Mouse (Mus musculus): ENCODE data around the gene A630073D07Rik.
"Not testable (repeated sequence)": the region's sequence is repeated elsewhere in the genome, so short reads cannot be mapped to it uniquely, and the experiment has no call there.

A630073D07Rik gene

DNA sequence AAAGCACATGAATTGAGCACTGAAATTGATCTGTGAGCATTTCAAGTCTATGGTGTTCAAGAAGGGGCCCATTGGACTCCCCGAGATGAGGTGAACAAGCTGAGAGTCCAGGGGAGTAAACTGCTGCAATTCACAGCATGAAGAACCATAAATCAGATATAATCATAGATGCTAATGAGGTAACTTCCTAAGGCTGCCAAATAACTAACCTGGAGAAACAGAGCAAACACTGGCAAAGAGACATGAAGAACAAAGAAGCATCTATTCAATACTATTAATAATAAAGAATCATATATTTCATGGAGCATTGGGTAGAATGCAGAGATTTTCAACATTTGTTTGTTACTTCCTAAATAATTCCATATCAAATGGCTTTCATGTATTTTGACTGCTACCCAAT lies at the start of gene A630073D07Rik:
TSS of gene A630073D07Rik (minus strand) at position 101 of the 400 bp plus-strand sequence.
- Histone ChIP-seq H3K36me3 (ENCODE audit: control insufficient read depth, insufficient read depth, low read length, poor library complexity, severe bottlenecking) (no peaks in the 10 kb centered on the region), H3K27me3 (ENCODE audit: control insufficient read depth, insufficient read depth, low read length, poor library complexity, severe bottlenecking) (no peaks in the 10 kb centered on the region)
- no peak for DNase-seq (ENCODE audit: low read depth, low spot score)

DNA sequence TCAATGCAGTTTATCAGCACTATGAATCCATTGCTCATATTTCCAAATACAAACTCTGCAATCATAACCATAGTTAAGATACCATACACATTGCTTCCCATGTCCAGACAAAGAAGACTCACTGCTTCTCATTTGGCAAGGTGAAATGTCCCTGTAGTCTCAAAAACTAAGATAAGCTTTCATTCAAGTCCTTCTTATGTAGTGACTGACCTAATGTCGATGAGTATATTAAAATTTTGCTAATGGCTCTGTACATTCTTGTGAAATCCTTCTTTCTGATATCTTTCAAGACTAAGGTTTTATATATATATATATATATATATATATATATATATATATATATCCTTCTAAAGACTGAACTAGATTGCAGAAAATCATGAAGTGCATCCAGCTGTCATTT lies 49.6 kb upstream of the A630073D07Rik start, which contains the start of gene Tas2r121:
TSS of gene Tas2r121 (minus strand) at position 101 of the 400 bp plus-strand sequence.
- Histone ChIP-seq H3K27me3 (ENCODE audit: control insufficient read depth, insufficient read depth, low read length, poor library complexity, severe bottlenecking) (no peaks in the 10 kb centered on the region), H3K36me3 (ENCODE audit: control insufficient read depth, insufficient read depth, low read length, poor library complexity, severe bottlenecking) (no peaks in the 10 kb centered on the region)
- DNase-seq (ENCODE audit: low read depth, low spot score): no peak

DNA sequence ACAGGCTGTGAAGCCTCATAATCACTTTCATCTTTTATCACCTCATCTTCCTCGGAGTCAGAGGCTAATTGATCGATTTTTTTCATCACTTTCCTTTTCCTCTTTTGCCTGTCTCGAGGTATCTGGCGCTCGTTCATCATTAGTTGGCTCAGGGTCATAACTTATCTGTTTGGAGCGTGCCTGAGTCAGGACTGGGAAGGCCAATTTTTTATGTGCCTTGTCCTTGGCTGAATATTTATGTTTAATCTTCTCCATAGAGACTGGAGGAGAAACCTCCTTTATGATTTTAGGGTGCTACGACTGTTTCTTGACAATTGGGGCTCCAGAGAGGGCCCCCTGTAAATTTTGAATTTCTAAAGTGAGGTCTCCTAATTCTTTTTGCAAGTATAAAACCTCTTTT lies 40.3 kb upstream of the A630073D07Rik start:
- H3K36me3 ChIP-seq (ENCODE audit: control insufficient read depth, insufficient read depth, low read length, poor library complexity, severe bottlenecking); DNase-seq (ENCODE audit: low read depth, low spot score); H3K27me3 ChIP-seq (ENCODE audit: control insufficient read depth, insufficient read depth, low read length, poor library complexity, severe bottlenecking): not testable (repeated sequence)

DNA sequence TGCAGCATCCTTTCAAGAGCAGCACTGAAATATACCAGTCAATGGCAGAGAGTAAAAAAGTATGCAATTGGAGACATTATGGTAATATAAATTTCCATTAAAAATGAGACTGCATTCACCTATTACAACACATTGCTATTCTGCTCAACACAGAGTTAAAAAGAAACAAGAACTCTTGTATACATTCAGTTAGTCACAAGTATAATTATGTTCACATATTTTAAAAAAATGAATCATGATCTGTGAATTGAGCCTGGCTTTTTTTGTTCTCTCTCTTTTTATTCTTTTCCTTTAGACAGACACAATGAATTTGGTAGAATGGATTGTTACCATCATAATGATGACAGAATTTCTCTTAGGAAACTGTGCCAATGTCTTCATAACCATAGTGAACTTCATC lies 5.3 kb upstream of the A630073D07Rik start, which contains the start of gene Tas2r120:
TSS of gene Tas2r120 (plus strand) at position 301 of the 400 bp plus-strand sequence.
- H3K27me3 ChIP-seq (ENCODE audit: control insufficient read depth, insufficient read depth, low read length, poor library complexity, severe bottlenecking): no peaks in the 10 kb centered on the region
- H3K36me3 ChIP-seq (ENCODE audit: control insufficient read depth, insufficient read depth, low read length, poor library complexity, severe bottlenecking): no peaks in the 10 kb centered on the region
- DNase-seq (ENCODE audit: low read depth, low spot score): no peak

DNA sequence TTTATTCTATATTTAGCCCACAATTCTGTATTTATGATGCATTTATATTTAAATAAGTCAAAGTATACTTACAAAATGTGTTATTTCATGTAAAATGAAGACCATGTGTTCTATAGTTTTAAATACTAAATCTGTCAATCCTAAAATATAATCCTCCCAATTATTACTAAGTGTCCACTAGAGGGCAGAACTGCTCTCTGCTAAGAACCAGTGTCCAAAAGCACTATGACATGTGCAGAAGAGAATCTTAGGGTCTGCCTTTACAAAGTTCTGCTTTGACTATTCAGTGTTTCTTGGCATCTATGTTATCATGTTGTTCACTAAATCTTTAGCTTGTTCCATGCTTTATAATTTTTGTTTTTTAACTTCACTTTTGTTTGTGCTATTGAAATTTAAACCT lies 1.9 kb downstream of the A630073D07Rik start:
- Histone ChIP-seq H3K27me3 (ENCODE audit: control insufficient read depth, insufficient read depth, low read length, poor library complexity, severe bottlenecking) (no peaks in the 10 kb centered on the region), H3K36me3 (ENCODE audit: control insufficient read depth, insufficient read depth, low read length, poor library complexity, severe bottlenecking) (no peaks in the 10 kb centered on the region)
- peak; percentile 0 for DNase-seq (ENCODE audit: low read depth, low spot score)

DNA sequence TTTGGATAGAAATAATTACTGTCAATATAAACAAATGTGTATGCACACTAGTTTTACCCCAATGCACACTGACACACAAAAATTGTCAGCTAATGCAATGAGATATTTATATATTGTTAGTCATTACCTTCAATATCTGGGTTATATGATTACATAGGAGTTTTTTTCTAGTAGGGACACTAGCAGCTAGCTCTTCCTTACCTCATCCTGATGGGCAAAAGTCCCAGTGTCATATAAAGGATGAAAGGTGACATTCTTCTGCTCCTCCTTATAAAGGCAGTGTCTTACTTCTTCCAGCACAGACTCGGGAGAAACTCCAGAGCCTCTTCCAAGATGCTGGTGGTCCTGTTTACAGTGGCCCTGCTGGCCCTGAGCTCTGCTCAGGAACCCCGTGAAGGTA lies 55.7 kb downstream of the A630073D07Rik start, which contains the start of gene Prp2:
TSS of gene Prp2 (plus strand) at position 301 of the 400 bp plus-strand sequence.
- DNase-seq (ENCODE audit: low read depth, low spot score); H3K36me3 ChIP-seq (ENCODE audit: control insufficient read depth, insufficient read depth, low read length, poor library complexity, severe bottlenecking): not testable (repeated sequence)

More for the DNA sequence above, 55.7 kb downstream of the A630073D07Rik start, which contains the start of gene Prp2:
- not testable (repeated sequence) for H3K27me3 ChIP-seq (ENCODE audit: control insufficient read depth, insufficient read depth, low read length, poor library complexity, severe bottlenecking)

Data from splenic B cell, adult 2 months (primary cell).